Mouse (Mus musculus) CH12.LX (cell line): Measurements from ENCODE around the gene Atp6ap1l.

Experiments used
- CHD1 ChIP-seq: IDR thresholded peaks from 2 replicates; pipeline ENCODE4 v1.6.1; 2012; ENCODE audit warnings: low read depth, low read length, improper control_type of control experiment, inconsistent platforms
- MXI1 ChIP-seq: IDR thresholded peaks from 2 replicates; pipeline ENCODE4 v1.6.1; 2011; ENCODE audit warnings: mild to moderate bottlenecking, low read depth, low read length, improper control_type of control experiment
- SMC3 ChIP-seq: IDR thresholded peaks from 2 replicates; pipeline ENCODE4 v1.6.1; 2011; ENCODE audit warnings: low read depth, low read length, improper control_type of control experiment
- ZC3H11A ChIP-seq: IDR thresholded peaks from 2 replicates; pipeline ENCODE4 v1.6.1; 2012; ENCODE audit warnings: low read depth, mild to moderate bottlenecking, inconsistent platforms, low read length, improper control_type of control experiment

DNA sequence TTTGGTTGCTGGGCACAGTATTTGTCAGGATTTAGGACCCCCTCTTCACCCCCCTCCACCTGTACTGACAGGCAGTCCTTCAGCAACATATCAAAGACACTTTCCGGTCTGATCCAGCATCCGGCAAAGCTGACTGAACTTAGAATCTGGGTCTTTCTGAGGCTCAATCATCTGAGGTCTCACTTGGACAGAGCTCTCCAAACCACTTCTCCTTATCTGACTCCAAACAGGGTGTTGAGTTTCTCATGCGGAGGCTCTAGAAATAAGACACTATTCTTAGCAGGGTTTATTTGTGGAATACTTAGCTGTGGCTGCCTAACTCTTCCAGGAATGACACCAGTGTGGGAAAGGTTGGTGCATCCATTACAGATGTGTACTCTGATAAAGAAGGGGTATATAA is 43.0 kb downstream of the Atp6ap1l start:
- TF ChIP-seq SMC3 = no peak
- no peak for TF ChIP-seq MXI1
- TF ChIP-seq CHD1 = no peak
- no peak for TF ChIP-seq ZC3H11A
